In genomic region chr17:46549193-46549592, GRCm38 (mm10) we compare ENCODE assay signal across 8 mouse cellular contexts. TPM values are rescaled to one million over a fixed set of nuclear protein-coding genes. Genes with fewer than 3 reads are reported as not detected.
DNase-seq lines count a peak whose midpoint lies in the region; ATAC-seq and TF ChIP-seq lines count a peak whose summit lies in the region.

No protein-coding gene starts in this region.

- DNase-seq in forebrain, postnatal 0 days: peak; percentile 36
- DNase-seq in ovary, postnatal 36 days (ENCODE audit: low spot score): peak; percentile 47
- DNase-seq in ovary, postnatal 10 days (ENCODE audit: low spot score): no peak
- DNase-seq in induced T-regulatory cell, adult 2 months (ENCODE audit: low read depth): peak; percentile 71
- no peak for DNase-seq in urinary bladder, postnatal 4 days (ENCODE audit: low spot score in 2 of 2)

- H3K4me3 ChIP-seq in forebrain, postnatal 0 days (ENCODE audit: low read depth, low read length): no peak overlapping the region
- H3K4me3 ChIP-seq in forebrain, embryonic 15.5 days: no peak overlapping the region
- H3K4me3 ChIP-seq in bone marrow macrophage, adult 2 months (ENCODE audit: insufficient read depth, low read length): no peak overlapping the region

- TF ChIP-seq CTCF in forebrain, postnatal 0 days (IDR thresholded peaks at IDR 0.05; ENCODE audit: low read depth): peak; percentile 63
- peak; percentile 17; the same call in 1 of the 2 replicates for TF ChIP-seq CTCF in bone marrow macrophage, adult 2 months (IDR thresholded peaks at IDR 0.05; ENCODE audit: low read depth, low read length)

- peaks cover 38% of the 10 kb centered on the region for H3K36me3 ChIP-seq in forebrain, postnatal 0 days (ENCODE audit: insufficient read depth)
- H3K36me3 ChIP-seq in forebrain, embryonic 15.5 days: peaks cover 35% of the 10 kb centered on the region

- H3K27me3 ChIP-seq in forebrain, postnatal 0 days (ENCODE audit: insufficient read depth, low read length): no peaks in the 10 kb centered on the region
- no peaks in the 10 kb centered on the region; the same call in 1 of the 2 replicates for H3K27me3 ChIP-seq in forebrain, embryonic 15.5 days

- no peak for ATAC-seq in forebrain, postnatal 0 days
- no peak for ATAC-seq in forebrain, embryonic 15.5 days (replicated peaks)
- peak; percentile 60 for ATAC-seq in megakaryocyte, adult 5-6 weeks (ENCODE audit: poor library complexity, severe bottlenecking)

- no peak overlapping the region for H3K27ac ChIP-seq in forebrain, postnatal 0 days (ENCODE audit: low read depth, low read length)
- no peak overlapping the region for H3K27ac ChIP-seq in forebrain, embryonic 15.5 days (replicated peaks)
- no peak overlapping the region for H3K27ac ChIP-seq in bone marrow macrophage, adult 2 months (ENCODE audit: insufficient read depth, low read depth, low read length)

- no peak for TF ChIP-seq POLR2A in bone marrow macrophage, adult 2 months (IDR thresholded peaks at IDR 0.05; ENCODE audit: borderline replicate concordance, low read depth, low read length)

- H3K9ac ChIP-seq in forebrain, postnatal 0 days: no peak overlapping the region
- H3K9ac ChIP-seq in forebrain, embryonic 15.5 days (replicated peaks): no peak overlapping the region

- H3K4me2 ChIP-seq in forebrain, postnatal 0 days (ENCODE audit: low read depth): no peak overlapping the region
- no peak overlapping the region for H3K4me2 ChIP-seq in forebrain, embryonic 15.5 days (replicated peaks)

- WGBS in forebrain, postnatal 0 days: 25% methylated on average over 8 of the region's 8 CpGs
- WGBS in forebrain, embryonic 15.5 days: 20% methylated on average over 8 of the region's 8 CpGs

- peaks cover 18% of the 10 kb centered on the region for H3K4me1 ChIP-seq in forebrain, postnatal 0 days (ENCODE audit: insufficient read depth)
- peaks cover 47% of the 10 kb centered on the region for H3K4me1 ChIP-seq in forebrain, embryonic 15.5 days
- peaks cover 15% of the 10 kb centered on the region for H3K4me1 ChIP-seq in bone marrow macrophage, adult 2 months (ENCODE audit: control insufficient read depth, insufficient read depth, low read length)

- no peaks in the 10 kb centered on the region for H3K9me3 ChIP-seq in forebrain, postnatal 0 days (ENCODE audit: low read length)
- H3K9me3 ChIP-seq in forebrain, embryonic 15.5 days: no peaks in the 10 kb centered on the region

RNA-seq across cellular contexts. Expression of gene Cul9, which starts 3.0 kb away (rescaled TPM):
- 31.9 and 44.4 TPM in 2 replicates for total RNA-seq in forebrain, postnatal 0 days (2014; rRNA removed)
- polyA plus RNA-seq in forebrain, postnatal 0 days (2015; fragmentation: Nextera tagmentation; extraction: Ambion mirVana): 9.7 and 13.7 TPM in 2 replicates
- 16.8 and 17.4 TPM in 2 replicates for polyA plus RNA-seq in forebrain, embryonic 15.5 days (2015; fragmentation: Nextera tagmentation; extraction: Ambion mirVana)
- 27.7 and 46.3 TPM in 2 replicates for polyA plus RNA-seq in bone marrow macrophage, adult 2 months (2012; ENCODE audit: insufficient read depth, insufficient read length, missing spikeins)
- total RNA-seq in megakaryocyte, adult 5-6 weeks (2015): 2.7 and 4.3 TPM in 2 replicates
- 1.7 and 4.4 TPM in 2 replicates for total RNA-seq in megakaryocyte, adult 5-6 weeks (2017)

RNA-seq across cellular contexts. Expression of gene Srf, which starts 6.8 kb away (rescaled TPM):
- total RNA-seq in forebrain, postnatal 0 days (2014; rRNA removed): 47.2 and 57.0 TPM in 2 replicates
- 2.3 and 2.4 TPM in 2 replicates for polyA plus RNA-seq in forebrain, postnatal 0 days (2015; fragmentation: Nextera tagmentation; extraction: Ambion mirVana)
- polyA plus RNA-seq in forebrain, embryonic 15.5 days (2015; fragmentation: Nextera tagmentation; extraction: Ambion mirVana): 3.3 and 5.4 TPM in 2 replicates
- polyA plus RNA-seq in bone marrow macrophage, adult 2 months (2012; ENCODE audit: insufficient read depth, insufficient read length, missing spikeins): 28.9 and 44.2 TPM in 2 replicates
- total RNA-seq in megakaryocyte, adult 5-6 weeks (2015): 28.5 and 34.0 TPM in 2 replicates
- total RNA-seq in megakaryocyte, adult 5-6 weeks (2017): 23.7 and 36.3 TPM in 2 replicates

RNA-seq across cellular contexts. Expression of gene Dnph1, which starts 52.7 kb away (rescaled TPM):
- total RNA-seq in forebrain, postnatal 0 days (2014; rRNA removed): 5.9 and 6.1 TPM in 2 replicates
- polyA plus RNA-seq in forebrain, postnatal 0 days (2015; fragmentation: Nextera tagmentation; extraction: Ambion mirVana): 14.9 and 16.1 TPM in 2 replicates
- 32.1 and 33.3 TPM in 2 replicates for polyA plus RNA-seq in forebrain, embryonic 15.5 days (2015; fragmentation: Nextera tagmentation; extraction: Ambion mirVana)
- polyA plus RNA-seq in bone marrow macrophage, adult 2 months (2012; ENCODE audit: insufficient read depth, insufficient read length, missing spikeins): 5.7 and 9.0 TPM in 2 replicates
- total RNA-seq in megakaryocyte, adult 5-6 weeks (2015): 10.1 and 10.4 TPM in 2 replicates
- 4.3 and 5.9 TPM in 2 replicates for total RNA-seq in megakaryocyte, adult 5-6 weeks (2017)

Comparison
In these comparisons a context has a peak if more than half of its experiments do, and no peak if none do; other contexts are left out.
1. DNase-seq: peak in forebrain, postnatal 0 days (single experiment), ovary, postnatal 36 days (single experiment) and induced T-regulatory cell, adult 2 months (single experiment); none in ovary, postnatal 10 days (single experiment) and urinary bladder, postnatal 4 days (0 of 2).